Mouse (Mus musculus): ENCODE measurements at regions not wholly inside any gene's neighbourhood (a gene's known extent, or its start where the extent isn't known, plus 50 kb on each side); places are given as distances from the start of the nearest gene placed in this dataset.

DNA sequence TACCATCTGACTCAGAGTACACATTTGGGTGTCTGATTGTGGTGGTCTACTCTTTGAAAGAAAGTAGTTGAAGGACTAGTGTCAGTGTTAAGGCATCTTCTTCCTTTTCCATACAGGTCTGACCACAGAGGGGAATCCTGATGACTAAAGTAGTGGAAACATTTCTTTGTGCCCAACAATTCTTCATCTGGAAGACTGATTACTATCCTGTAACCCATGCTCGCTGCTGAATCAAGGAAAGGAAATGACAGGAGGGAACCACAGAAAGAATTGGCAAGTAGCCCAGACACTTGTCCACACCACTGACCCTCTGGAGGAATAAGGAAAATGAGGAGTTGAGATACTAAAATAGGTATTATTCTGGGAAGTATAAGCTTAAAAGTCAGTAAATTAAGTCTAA is 162.3 kb downstream of the 4933402N22Rik start:
- H3K4me2 ChIP-seq (ENCODE audit: low read depth, low read length) = no peak overlapping the region
- H3K9ac ChIP-seq (replicated peaks; ENCODE audit: low read depth, low read length) = no peak overlapping the region
- no peaks in the 10 kb centered on the region for H3K36me3 ChIP-seq (ENCODE audit: control insufficient read depth, insufficient read depth, low read length)
- no peak for ATAC-seq (ENCODE audit: low read depth)
- WGBS = 55% methylated on average over 1 of the region's 1 CpGs
- no peaks in the 10 kb centered on the region for H3K9me3 ChIP-seq (ENCODE audit: control insufficient read depth, low read length)
- H3K27me3 ChIP-seq (ENCODE audit: control insufficient read depth, insufficient read depth, low read length) = no peaks in the 10 kb centered on the region
- H3K27ac ChIP-seq (ENCODE audit: low read depth, low read length) = no peak overlapping the region
- H3K4me1 ChIP-seq (ENCODE audit: control insufficient read depth, insufficient read depth, low read length) = no peaks in the 10 kb centered on the region
- no peak overlapping the region for H3K4me3 ChIP-seq (ENCODE audit: low read depth, low read length)

DNA sequence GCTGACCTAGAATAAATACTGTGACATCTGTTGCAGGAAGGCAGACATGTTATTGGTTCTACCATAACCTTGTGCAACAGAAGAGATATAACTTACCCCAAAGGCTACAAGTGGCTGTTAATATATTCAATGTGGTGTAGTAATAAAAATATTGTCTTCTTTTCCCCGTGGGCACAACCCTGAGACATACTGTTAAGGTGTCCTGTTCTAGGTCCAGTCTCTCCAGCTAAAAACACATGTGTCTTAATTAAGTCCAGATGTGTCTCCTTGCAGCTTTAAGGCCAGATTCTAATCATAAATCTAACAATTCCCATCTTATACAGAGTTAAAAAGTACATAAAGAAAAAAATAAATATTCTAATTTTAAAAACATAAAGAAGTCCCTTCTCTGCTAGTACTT is 175.8 kb downstream of the 4933402N22Rik start:
- Histone ChIP-seq H3K9ac (replicated peaks; ENCODE audit: low read depth, low read length) (no peak overlapping the region), H3K27me3 (ENCODE audit: control insufficient read depth, insufficient read depth, low read length) (no peaks in the 10 kb centered on the region), H3K9me3 (ENCODE audit: control insufficient read depth, low read length) (no peaks in the 10 kb centered on the region), H3K4me3 (ENCODE audit: low read depth, low read length) (no peak overlapping the region), H3K36me3 (ENCODE audit: control insufficient read depth, insufficient read depth, low read length) (no peaks in the 10 kb centered on the region), H3K4me2 (ENCODE audit: low read depth, low read length) (no peak overlapping the region), H3K27ac (ENCODE audit: low read depth, low read length) (no peak overlapping the region), H3K4me1 (ENCODE audit: control insufficient read depth, insufficient read depth, low read length) (no peaks in the 10 kb centered on the region)
- no peak for ATAC-seq (ENCODE audit: low read depth)
- 80% methylated on average over 1 of the region's 1 CpGs for WGBS

DNA sequence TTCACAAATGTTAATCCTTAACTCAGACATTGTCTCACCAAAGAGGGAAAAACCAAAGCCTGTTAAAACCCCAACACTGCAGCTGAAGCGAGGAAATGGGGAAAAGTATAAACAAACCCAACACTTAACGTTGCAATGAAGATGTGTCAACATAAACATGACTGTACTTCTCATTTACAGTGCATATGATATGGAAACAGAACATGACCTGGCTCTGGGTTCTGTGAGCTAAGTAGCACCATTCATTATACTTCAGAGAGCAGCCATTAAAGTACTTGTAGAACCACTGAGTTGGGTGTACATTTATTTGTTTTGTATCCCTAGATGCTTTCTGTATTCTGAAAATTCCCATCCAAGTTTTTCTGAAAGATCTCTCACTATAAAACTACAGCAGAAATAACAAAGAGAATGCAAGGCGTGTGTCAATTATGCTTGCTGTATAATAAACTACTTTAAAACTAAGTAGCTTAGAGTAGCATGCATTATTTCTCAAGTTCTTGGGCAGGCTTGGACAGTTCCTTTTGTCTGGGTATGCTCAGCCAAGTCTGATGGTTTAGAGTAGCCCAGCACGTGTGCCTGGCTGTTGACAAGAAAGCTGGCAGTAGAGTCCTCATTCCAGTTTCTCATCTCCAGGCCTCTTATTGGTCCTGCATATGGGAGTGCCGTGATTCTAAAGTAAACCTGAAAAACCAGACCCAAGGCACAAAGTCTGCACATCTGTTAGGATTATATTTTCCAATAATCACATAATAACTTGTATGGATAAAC is 198.9 kb downstream of the 4933402N22Rik start:
- no peak for ATAC-seq (ENCODE audit: low read depth)

DNA sequence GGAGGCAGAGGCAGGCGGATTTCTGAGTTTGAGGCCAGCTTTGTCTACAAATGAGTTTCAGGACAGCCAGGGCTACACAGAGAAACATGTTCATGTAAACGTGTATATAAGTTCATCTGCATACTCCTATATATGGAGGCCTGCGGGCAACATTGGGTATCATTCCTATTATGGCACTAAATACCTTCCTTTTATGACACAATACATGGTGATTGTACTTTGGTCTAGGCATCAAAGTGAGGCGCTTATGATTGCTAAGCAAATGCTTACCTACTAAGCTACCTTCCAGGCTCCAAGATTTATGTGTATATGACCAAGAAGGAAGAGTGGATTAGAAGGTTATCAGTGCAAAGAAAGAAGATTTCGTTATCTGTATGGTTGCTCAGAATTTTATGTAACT is 207.1 kb downstream of the 4933402N22Rik start:
- ATAC-seq (ENCODE audit: low read depth) = no peak
- WGBS = 93% methylated on average over 5 of the region's 5 CpGs
- no peaks in the 10 kb centered on the region for H3K36me3 ChIP-seq (ENCODE audit: control insufficient read depth, insufficient read depth, low read length)
- no peak overlapping the region for H3K27ac ChIP-seq (ENCODE audit: low read depth, low read length)
- no peaks in the 10 kb centered on the region for H3K4me1 ChIP-seq (ENCODE audit: control insufficient read depth, insufficient read depth, low read length)
- no peak overlapping the region for H3K4me3 ChIP-seq (ENCODE audit: low read depth, low read length)
- H3K9ac ChIP-seq (replicated peaks; ENCODE audit: low read depth, low read length) = no peak overlapping the region
- H3K9me3 ChIP-seq (ENCODE audit: control insufficient read depth, low read length) = no peaks in the 10 kb centered on the region
- H3K4me2 ChIP-seq (ENCODE audit: low read depth, low read length) = no peak overlapping the region
- no peaks in the 10 kb centered on the region for H3K27me3 ChIP-seq (ENCODE audit: control insufficient read depth, insufficient read depth, low read length)

More for the DNA sequence above, 198.9 kb downstream of the 4933402N22Rik start:
- Histone ChIP-seq H3K4me3 (ENCODE audit: low read depth, low read length) (no peak overlapping the region), H3K9me3 (ENCODE audit: control insufficient read depth, low read length) (no peaks in the 10 kb centered on the region), H3K36me3 (ENCODE audit: control insufficient read depth, insufficient read depth, low read length) (no peaks in the 10 kb centered on the region), H3K9ac (replicated peaks; ENCODE audit: low read depth, low read length) (no peak overlapping the region), H3K27ac (ENCODE audit: low read depth, low read length) (no peak overlapping the region), H3K4me2 (ENCODE audit: low read depth, low read length) (no peak overlapping the region), H3K4me1 (ENCODE audit: control insufficient read depth, insufficient read depth, low read length) (no peaks in the 10 kb centered on the region), H3K27me3 (ENCODE audit: control insufficient read depth, insufficient read depth, low read length) (no peaks in the 10 kb centered on the region)
- WGBS = 81% methylated on average over 5 of the region's 5 CpGs

DNA sequence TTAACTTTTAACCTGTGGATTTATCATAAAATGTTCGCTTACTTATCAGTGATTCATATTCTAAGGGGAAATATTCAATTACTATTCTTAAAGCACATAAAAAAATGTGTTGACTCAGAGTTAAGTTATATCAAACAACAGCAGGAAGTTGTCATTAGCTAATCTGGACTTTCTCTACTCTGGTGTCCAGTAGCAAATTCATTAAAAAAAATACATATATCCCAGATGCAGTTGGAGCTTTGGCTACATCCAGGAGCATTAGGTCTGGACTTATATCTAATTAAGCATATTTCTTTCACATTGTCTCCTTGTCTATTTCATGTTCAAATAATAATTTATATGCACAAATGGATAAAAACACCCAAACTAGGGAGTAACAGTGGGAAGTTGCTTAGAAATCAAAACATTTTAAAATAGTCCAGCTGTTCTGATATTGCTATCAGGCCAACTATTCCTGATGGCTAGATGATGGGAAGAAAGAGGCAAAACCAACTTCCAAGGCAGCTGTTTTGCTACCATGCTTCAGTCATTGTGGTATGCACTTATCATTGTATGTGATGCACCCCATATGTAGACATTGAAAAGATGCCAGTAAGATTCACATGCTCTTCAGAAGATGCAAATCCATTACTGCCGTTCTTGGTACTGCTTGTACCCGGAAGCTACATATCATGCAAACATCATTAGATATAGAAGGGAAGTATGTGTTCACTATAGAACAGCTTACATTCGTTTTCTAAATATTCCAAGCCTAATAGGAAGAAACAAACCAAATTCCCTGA is 209.8 kb downstream of the 4933402N22Rik start:
- 90% methylated on average over 4 of the region's 4 CpGs for WGBS
- no peaks in the 10 kb centered on the region for H3K36me3 ChIP-seq (ENCODE audit: control insufficient read depth, insufficient read depth, low read length)
- H3K27me3 ChIP-seq (ENCODE audit: control insufficient read depth, insufficient read depth, low read length) = no peaks in the 10 kb centered on the region
- no peak for ATAC-seq (ENCODE audit: low read depth)
- H3K4me3 ChIP-seq (ENCODE audit: low read depth, low read length) = no peak overlapping the region
- H3K4me2 ChIP-seq (ENCODE audit: low read depth, low read length) = no peak overlapping the region
- H3K27ac ChIP-seq (ENCODE audit: low read depth, low read length) = no peak overlapping the region
- no peaks in the 10 kb centered on the region for H3K9me3 ChIP-seq (ENCODE audit: control insufficient read depth, low read length)
- no peaks in the 10 kb centered on the region for H3K4me1 ChIP-seq (ENCODE audit: control insufficient read depth, insufficient read depth, low read length)
- H3K9ac ChIP-seq (replicated peaks; ENCODE audit: low read depth, low read length) = no peak overlapping the region

DNA sequence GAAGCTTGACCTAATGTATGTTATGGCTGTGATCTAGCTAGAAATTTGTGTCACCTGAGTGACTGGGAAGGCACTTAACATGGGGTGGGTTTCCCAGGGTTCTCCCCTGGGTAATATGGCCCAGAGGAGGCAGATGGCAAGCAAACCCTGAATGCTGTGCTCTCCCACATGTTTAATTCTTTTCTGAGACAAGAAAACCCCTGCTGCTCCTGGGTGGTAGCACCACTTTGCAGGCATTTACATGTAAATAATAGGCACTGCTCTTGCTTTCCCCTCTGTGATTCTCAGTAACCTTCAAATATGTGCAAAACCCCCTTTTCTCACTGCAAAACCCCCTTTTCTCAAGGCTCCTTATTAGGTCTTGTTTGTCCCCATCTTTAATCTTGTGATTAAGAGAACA is 221.1 kb downstream of the 4933402N22Rik start:
- Histone ChIP-seq H3K27me3 (ENCODE audit: control insufficient read depth, insufficient read depth, low read length) (no peaks in the 10 kb centered on the region), H3K9me3 (ENCODE audit: control insufficient read depth, low read length) (no peaks in the 10 kb centered on the region), H3K36me3 (ENCODE audit: control insufficient read depth, insufficient read depth, low read length) (no peaks in the 10 kb centered on the region), H3K4me1 (ENCODE audit: control insufficient read depth, insufficient read depth, low read length) (no peaks in the 10 kb centered on the region), H3K4me3 (ENCODE audit: low read depth, low read length) (no peak overlapping the region), H3K27ac (ENCODE audit: low read depth, low read length) (no peak overlapping the region), H3K9ac (replicated peaks; ENCODE audit: low read depth, low read length) (no peak overlapping the region), H3K4me2 (ENCODE audit: low read depth, low read length) (no peak overlapping the region)
- ATAC-seq (ENCODE audit: low read depth) = no peak

DNA sequence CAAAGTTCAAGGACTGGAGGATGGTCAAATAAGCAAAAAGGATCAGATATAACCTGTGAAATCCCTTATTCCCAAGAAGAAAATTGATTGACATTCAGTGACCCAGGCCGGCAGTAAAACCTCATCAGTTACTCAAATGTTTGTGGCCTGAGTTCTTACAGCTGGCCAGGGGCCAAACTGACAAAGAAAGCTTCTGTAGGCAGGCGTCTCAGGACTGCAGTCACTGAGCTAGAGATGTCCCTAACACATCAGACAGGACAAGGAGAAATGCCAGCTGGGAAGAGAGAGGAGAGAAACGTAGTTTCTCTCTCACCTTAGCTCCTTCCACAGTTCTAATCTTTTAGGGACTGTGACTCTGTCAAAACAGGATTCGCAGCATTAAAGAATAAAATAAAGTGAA is 229.9 kb upstream of the Sema3d start:
- no peak for ATAC-seq (ENCODE audit: low read depth)
- Histone ChIP-seq H3K27ac (ENCODE audit: low read depth, low read length) (no peak overlapping the region), H3K36me3 (ENCODE audit: control insufficient read depth, insufficient read depth, low read length) (no peaks in the 10 kb centered on the region), H3K4me2 (ENCODE audit: low read depth, low read length) (no peak overlapping the region), H3K4me3 (ENCODE audit: low read depth, low read length) (no peak overlapping the region), H3K27me3 (ENCODE audit: control insufficient read depth, insufficient read depth, low read length) (no peaks in the 10 kb centered on the region), H3K4me1 (ENCODE audit: control insufficient read depth, insufficient read depth, low read length) (no peaks in the 10 kb centered on the region), H3K9me3 (ENCODE audit: control insufficient read depth, low read length) (no peaks in the 10 kb centered on the region), H3K9ac (replicated peaks; ENCODE audit: low read depth, low read length) (no peak overlapping the region)
- WGBS = 62% methylated on average over 4 of the region's 4 CpGs

DNA sequence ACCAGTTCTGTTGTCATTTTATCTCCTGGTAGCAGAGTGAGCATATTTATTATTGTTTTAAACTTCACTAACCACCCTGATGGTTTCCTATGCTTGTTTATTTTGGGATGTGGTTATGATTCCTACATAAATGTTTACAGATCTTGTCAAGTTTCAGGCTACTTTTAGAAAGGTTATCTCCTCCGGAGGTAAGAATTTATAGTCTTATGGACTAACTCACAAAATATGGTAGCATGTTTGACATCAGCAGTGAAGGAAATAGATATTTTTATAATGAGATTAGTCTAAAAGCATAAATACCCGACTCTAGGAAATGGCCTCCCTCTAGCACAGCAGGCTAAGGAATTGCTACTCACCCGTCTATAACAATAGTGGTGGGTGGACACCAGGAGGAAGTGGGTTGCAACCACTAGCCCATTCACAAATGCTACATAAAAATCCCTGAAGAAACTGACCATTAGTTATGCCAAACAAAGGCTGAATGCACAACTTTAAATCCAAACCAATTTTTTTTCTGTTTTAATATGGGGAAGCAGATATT is 228.6 kb upstream of the Sema3d start:
- 50% methylated on average over 3 of the region's 3 CpGs for WGBS
- H3K4me3 ChIP-seq (ENCODE audit: low read depth, low read length) = no peak overlapping the region
- no peaks in the 10 kb centered on the region for H3K27me3 ChIP-seq (ENCODE audit: control insufficient read depth, insufficient read depth, low read length)
- H3K9me3 ChIP-seq (ENCODE audit: control insufficient read depth, low read length) = no peaks in the 10 kb centered on the region
- no peaks in the 10 kb centered on the region for H3K4me1 ChIP-seq (ENCODE audit: control insufficient read depth, insufficient read depth, low read length)
- H3K9ac ChIP-seq (replicated peaks; ENCODE audit: low read depth, low read length) = no peak overlapping the region
- H3K27ac ChIP-seq (ENCODE audit: low read depth, low read length) = no peak overlapping the region
- no peak overlapping the region for H3K4me2 ChIP-seq (ENCODE audit: low read depth, low read length)
- no peaks in the 10 kb centered on the region for H3K36me3 ChIP-seq (ENCODE audit: control insufficient read depth, insufficient read depth, low read length)
- ATAC-seq (ENCODE audit: low read depth) = no peak

DNA sequence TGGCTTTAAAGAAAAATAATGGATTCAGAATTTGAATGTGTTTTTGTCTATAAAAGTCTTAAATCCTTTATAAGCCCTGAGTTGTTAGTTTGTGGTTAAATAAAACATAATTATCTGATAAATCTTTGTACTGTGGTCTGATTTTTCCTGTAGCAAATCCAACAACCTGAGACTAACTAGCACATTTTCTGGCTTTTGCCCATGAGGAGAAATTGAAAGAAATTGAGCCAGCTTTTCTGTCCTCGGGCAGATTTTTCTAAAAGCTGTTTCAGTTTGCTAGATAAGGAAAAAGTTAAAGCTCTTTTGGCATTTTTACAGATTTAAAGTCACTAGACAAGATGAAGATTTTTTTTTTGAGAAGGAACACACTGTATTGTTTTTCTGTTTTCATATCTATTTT is 191.5 kb upstream of the Sema3d start:
- H3K36me3 ChIP-seq (ENCODE audit: control insufficient read depth, insufficient read depth, low read length) = no peaks in the 10 kb centered on the region
- no peak for ATAC-seq (ENCODE audit: low read depth)
- no peaks in the 10 kb centered on the region for H3K4me1 ChIP-seq (ENCODE audit: control insufficient read depth, insufficient read depth, low read length)
- H3K4me3 ChIP-seq (ENCODE audit: low read depth, low read length) = no peak overlapping the region
- 93% methylated on average over 1 of the region's 1 CpGs for WGBS
- H3K9ac ChIP-seq (replicated peaks; ENCODE audit: low read depth, low read length) = no peak overlapping the region
- no peak overlapping the region for H3K4me2 ChIP-seq (ENCODE audit: low read depth, low read length)
- no peaks in the 10 kb centered on the region for H3K27me3 ChIP-seq (ENCODE audit: control insufficient read depth, insufficient read depth, low read length)
- no peaks in the 10 kb centered on the region for H3K9me3 ChIP-seq (ENCODE audit: control insufficient read depth, low read length)
- no peak overlapping the region for H3K27ac ChIP-seq (ENCODE audit: low read depth, low read length)
